Mouse (Mus musculus): Measurements from ENCODE around the gene Pdlim3.
A peak's percentile ranks its signal among the peaks of the same experiment; 100 is the strongest.
"Not testable (repeated sequence)": the region's sequence is repeated elsewhere in the genome, so short reads cannot be mapped to it uniquely, and the experiment has no call there.

Pdlim3 gene

GRCm38 (mm10) chr8:45885202-45885685, at the start of gene Pdlim3:
TSS of gene Pdlim3 (plus strand) at chr8:45885461.
- DNase-seq (ENCODE audit: low spot score in 2 of 2) = peak; percentile 61 to 69

DNA sequence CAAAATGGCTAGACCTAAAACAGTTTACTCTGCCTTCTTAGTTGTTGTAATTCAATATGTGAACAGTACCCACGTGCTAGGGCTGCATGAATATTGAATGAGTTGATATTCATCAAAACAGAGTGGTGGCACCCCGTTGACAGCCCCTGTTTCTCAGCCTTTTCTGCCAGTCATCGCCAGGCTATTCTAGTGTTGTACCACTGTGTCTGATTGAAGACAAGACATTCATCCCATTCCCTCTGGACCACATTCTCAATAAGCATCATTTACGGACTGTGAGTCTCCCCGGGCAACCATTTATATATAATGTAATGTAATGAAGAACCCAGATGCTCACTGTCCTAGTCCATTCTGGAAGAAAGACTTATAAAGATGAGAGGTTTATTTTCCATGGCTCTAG, 42.0 kb upstream of the Pdlim3 start:
- no peak for DNase-seq (ENCODE audit: low spot score in 2 of 2)

DNA sequence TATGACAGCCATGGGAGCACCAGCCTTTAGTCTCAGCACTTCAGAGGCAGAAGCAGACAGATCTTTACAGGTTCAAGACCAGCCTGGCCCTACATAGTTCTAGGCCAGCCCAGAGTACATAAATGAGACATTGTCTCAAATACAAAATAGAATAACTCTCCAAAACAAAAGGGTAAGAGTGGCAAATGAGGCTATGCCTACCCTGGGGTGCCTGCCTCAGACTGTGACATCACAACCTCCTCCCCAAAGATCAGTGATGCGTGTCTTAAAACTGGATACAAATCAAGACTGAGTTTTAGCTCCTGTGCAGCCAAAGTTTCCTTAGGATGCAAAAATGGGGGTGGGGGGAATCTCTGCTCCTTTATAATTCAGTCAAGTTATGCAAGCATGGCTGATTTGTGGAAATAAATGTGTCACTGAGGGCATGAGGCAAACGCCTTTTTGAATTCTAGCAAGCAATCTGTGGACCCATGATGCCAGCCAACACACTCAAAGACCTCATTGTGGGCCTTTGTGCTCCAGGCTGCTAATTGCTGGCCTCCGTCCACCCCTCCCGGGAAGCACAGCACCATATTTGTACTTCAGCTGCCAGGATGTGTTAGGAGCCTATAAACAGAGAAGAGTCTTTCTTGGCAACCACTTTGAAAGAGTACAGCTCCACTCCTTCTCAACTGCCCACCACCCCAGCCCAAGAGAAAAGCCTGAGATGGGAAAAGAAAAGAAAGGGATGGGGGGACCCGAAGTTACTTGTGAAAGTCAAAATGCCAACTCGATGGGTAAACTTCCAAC, 41.0 kb upstream of the Pdlim3 start:
- DNase-seq (ENCODE audit: low spot score in 2 of 2) = no peak

DNA sequence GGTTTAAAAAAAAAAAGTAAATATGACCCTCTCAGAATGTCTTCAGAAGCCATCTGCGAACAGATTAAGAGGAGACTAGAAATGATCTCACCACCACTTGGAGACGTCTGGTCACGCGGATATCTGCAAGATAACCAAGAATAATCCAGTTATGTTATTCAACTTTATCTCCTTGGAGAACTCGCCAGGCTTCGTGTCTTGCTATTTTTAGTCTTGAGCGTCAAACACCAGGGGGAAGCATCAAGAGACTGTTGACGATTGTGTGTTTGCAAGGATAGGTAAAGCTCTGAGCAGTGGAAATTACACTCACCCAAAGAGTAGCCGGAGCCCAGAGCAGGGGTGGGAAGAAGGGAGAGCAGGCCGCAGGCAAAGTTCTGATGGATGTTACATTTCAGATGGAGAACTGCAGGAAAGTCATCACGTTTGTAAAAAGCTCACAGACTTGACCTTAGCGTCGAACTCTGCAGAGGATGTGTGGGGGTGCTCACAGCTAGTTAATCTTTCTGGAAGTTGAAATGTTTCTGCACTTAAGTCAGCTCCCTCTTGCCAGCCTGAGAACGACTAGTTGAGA, 40.3 kb upstream of the Pdlim3 start:
- DNase-seq (ENCODE audit: low spot score in 2 of 2) = no peak

DNA sequence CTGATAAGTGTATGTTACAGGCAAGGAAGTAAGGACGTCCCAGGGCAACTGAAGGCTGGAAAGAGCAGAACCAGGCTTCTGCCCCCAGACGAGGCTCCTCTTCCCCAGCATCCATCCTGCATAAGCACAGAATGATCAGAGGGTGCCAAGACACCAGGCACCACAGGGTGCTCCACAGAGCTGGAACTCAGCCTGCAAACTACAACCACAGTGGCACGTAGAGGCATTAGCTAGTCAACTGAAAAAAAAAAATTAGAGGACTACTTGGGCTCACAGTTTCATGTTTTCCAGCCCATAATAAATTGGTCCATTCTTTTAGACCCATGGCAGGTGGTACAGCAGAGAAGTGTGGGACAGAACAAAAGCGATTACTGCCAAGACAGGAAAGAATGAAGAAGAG, 39.4 kb upstream of the Pdlim3 start:
- DNase-seq (ENCODE audit: low spot score in 2 of 2) = no peak

DNA sequence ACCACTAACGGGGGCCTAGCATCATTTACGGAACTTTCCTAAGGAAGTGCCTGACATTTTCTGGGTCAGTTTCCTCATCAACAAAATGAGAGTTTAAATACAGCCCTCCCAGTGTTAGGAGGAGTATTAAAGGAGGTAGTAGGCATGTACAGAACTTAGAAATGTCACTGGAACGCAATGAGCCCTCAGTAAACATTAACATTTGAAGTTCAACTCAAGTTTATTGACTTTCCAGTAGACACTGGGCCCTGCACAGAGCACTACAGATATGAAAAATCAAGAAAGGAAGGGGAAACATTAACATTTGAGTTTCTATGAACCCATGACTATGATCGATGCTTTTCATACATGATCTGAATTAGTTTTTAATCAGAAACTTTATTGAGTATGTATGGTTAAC, 30.1 kb upstream of the Pdlim3 start:
- DNase-seq (ENCODE audit: low spot score in 2 of 2) = no peak

DNA sequence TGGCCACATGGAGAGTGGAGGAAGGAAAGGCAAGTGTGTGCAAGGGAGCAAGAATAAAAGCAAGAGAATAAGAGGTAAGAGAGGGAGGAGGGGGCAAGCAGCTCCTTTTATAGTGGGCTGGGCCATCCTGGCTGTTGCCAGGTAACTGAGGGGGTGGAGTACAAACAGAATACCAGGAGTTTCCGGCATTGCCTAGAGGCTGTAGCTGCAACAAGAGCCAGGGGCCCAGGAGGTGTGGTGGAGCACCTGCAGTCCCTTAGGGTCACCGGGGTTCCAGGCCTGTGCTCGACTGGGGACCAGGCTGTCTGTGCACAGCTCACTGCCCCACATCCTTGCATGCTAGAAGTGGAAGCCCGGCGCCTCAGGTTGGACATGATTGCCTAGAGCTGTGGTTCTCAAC, 27.5 kb upstream of the Pdlim3 start:
- no peak for DNase-seq (ENCODE audit: low spot score in 2 of 2)

DNA sequence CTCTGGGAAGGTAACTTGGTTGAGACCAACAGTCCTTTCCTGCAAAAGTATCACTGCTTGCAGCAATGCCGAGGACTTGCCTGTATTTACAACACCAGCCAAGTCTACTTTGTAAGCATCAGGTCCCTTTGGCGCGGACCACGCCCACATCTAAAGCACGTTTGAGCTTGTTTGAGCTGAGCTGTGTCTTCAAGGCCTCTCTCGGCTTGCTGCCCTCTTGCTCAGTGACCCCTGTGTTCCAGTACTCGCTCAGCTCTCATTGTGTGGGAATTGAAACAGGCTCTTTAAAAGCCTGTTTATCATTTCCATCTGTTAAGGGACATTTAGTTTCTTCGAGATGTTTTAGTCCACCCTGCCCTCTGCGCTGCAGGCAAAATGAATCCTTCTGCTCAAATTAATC, 26.9 kb upstream of the Pdlim3 start:
- DNase-seq (ENCODE audit: low spot score in 2 of 2) = peak in 1 of 2 experiments; percentile 59

DNA sequence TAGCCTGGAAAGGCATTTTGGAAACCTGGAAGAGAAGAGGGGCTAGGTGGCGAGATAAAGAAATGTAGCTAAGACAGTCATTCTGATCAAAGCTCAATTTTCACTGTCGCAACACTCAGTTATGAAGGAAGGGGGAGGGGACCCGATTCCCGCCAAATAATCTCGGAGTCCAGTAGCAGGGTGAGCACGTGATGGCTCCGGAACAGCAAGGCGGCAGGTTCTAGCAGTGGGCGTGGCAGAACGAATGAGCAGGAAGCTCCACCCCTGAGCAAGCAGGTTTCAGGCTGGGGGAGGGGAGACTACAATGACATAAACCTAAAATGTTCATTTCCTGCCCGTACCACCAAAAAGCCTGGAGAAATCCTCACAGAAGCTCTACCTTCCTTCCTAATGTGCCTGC, 13.7 kb upstream of the Pdlim3 start:
- DNase-seq (ENCODE audit: low spot score in 2 of 2) = not testable (repeated sequence)

GRCm38 (mm10) chr8:45872077-45872476, 13.2 kb upstream of the Pdlim3 start:
- DNase-seq (ENCODE audit: low spot score in 2 of 2) = peak in 1 of 2 experiments; percentile 71

GRCm38 (mm10) chr8:45874945-45875626, 10.2 kb upstream of the Pdlim3 start:
- peak; percentile 82 to 88 for DNase-seq (ENCODE audit: low spot score in 2 of 2)

DNA sequence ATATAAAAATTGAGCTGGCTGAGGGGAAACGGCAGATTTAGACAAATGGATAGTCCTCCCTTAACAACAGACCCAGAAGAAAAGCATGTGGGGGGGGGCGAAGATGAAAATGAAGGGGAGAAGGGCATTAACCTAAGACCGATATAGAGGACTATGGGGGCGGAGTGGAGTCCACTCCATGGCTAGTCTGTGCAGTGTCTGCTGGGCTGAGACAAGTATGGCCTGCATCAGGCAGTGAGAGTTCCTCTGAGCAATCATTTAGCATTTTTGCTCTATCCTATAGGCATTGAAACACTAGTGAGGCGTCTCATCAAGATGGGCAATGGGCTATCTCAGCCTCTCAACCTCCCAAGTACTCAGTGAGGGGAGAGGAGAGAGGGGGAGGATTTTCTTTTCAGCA, 8.9 kb upstream of the Pdlim3 start:
- DNase-seq (ENCODE audit: low spot score in 2 of 2) = no peak

DNA sequence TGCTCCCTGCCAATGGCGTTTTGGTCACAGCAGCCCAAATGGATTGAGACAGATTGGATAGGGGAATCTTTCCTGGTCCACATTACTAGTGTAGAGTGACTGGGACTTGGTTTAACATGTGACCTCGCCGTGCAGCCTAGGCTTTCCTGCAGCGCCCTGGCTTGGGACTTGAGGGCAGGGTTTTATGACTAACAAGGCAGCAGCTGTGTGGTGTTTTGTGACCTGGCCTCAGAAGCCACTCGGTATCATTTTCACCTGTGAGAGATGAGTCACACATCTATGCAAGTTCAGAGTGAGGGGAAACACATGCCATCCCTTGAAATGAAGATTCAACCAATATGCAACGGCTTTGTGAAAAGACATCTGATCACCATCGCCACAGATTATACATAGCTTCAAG, 7.6 kb upstream of the Pdlim3 start:
- no peak for DNase-seq (ENCODE audit: low spot score in 2 of 2)

DNA sequence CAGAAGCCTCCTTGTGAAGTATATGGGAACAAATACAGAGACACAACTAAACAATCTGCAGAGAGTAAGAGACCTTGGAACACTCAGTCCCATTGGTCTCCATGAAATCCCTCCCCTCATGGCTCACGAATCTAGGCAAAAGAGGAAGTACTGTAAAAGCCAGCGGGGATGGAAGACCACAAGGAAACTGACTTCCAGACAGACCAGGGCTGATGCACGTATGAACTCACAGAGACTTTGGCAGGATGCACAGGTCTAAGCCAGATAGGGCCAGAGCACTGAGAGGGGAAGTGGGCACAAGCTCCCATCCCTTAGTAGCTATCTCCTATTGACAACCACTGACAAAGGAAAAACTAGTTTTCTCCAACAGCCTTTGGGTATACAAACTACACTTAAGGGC, 4.8 kb upstream of the Pdlim3 start:
- no peak for DNase-seq (ENCODE audit: low spot score in 2 of 2)

GRCm38 (mm10) chr8:45881726-45882125, 3.5 kb upstream of the Pdlim3 start:
- no peak for DNase-seq (ENCODE audit: low spot score in 2 of 2)

GRCm38 (mm10) chr8:45883793-45884192, 1.5 kb upstream of the Pdlim3 start:
- no peak for DNase-seq (ENCODE audit: low spot score in 2 of 2)

DNA sequence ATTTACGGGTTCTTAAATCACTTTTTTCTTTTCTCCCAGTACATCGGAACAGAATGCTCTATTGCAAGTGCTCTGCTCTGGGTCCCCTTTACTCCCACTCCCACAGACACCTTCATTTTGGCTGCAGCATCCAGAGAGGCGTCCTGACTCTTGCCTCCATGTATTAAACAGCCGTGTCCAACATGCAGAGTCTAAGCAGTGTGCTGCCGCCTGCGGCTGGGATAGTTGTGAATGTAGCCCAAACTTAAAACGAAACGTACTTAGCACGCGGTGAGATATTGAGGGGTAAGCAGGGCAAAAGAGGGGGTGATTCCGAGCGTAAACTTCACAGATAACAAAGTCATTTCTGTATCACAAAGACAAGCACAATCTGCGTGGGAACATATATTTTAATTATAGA, 709 bp upstream of the Pdlim3 start:
- DNase-seq (ENCODE audit: low spot score in 2 of 2) = no peak

GRCm38 (mm10) chr8:45885775-45886174, 514 bp downstream of the Pdlim3 start:
- no peak for DNase-seq (ENCODE audit: low spot score in 2 of 2)

- DNase-seq (ENCODE audit: low spot score in 2 of 2) = no peak
These were observed 4.5 kb downstream of the Pdlim3 start for GRCm38 (mm10) chr8:45889737-45890136.

DNA sequence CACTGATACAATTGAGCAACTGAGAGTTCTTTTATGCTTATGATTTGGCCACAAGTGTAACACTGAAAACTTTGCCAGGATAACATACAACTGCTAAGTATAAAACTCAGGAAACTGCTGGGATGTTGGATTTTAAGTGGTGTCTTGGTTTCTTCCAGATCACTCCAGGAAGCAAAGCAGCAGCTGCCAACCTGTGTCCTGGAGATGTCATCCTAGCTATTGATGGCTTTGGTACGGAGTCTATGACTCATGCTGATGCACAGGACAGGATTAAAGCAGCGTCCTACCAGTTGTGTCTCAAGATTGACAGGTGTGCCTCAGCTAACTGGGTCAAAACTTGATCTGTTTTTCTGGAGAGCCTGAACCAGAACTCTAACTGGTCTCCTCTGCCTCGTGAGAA, 11.3 kb downstream of the Pdlim3 start:
- no peak for DNase-seq (ENCODE audit: low spot score in 2 of 2)

GRCm38 (mm10) chr8:45899783-45900182, 14.5 kb downstream of the Pdlim3 start:
- DNase-seq (ENCODE audit: low spot score in 2 of 2) = no peak

GRCm38 (mm10) chr8:45901626-45902025, 16.4 kb downstream of the Pdlim3 start:
- DNase-seq (ENCODE audit: low spot score in 2 of 2) = no peak

DNA sequence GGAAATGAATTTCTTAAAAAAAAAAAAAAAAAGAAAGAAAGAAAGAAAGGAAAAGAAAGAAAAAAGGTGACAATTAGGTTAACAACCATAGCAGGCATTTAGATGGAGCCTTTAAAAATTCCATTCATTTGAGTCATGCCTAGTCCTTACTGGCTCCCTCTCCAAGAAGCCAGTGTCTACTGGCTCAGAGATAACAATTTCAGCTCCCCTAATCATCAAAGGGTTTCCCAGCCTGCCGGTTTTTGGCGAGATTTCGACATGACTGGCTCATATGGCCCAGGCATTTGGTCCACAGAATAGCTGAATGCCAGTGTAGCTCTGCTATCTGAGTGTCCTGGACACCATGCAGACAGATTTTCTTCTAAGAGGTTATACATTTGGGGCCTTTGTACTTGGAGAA, 18.4 kb downstream of the Pdlim3 start:
- no peak for DNase-seq (ENCODE audit: low spot score in 2 of 2)
